Mouse (Mus musculus) telencephalon, adult 2 months (tissue): ENCODE results near the gene Zfp791.
"Not testable (repeated sequence)": the region's sequence is repeated elsewhere in the genome, so short reads cannot be mapped to it uniquely, and the experiment has no call there.

Experiments
- DNase-seq: peaks from one replicate; pipeline ENCODE4 v3.0.0-alpha.2; 2011; ENCODE audit warnings: low read depth, low spot score

The Zfp791 gene

DNA sequence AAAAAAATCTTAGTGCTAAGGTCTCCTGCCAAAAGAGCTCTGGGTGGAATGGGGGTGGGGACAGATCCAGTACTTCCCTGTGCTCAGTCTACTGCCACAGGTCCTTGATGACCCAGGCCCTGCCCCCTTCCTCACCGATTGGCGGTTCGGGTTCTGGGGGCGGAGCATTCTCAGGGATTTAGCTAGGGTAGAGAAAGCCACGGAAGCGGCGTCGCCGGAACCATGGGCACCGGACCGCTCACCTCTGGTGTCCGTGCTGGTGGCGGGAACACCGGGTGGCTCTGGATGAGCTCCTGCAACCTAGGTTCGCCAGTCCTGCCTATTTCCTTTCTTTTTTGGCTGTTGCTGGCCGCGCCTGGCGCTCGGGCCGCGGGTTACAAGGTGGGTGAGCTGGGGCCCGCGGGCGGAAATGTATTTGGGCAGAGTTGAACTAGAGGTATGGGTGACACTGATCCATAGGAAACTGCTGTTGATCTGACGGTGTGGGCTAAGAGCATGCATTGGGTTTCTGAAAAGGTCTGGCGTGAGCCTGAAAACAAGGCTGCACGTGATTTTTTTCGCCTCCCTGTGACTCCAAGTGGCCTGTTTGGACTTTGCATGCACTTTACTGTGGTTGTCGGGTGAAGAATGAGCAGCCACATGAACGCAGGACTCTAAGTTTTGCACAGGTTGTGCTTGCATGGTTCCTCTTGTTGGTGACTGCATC lies 39.6 kb downstream of the Zfp791 start, which contains the start of gene Man2b1:
TSS of gene Man2b1 (plus strand) at position 163 of the 706 bp plus-strand sequence.
- DNase-seq: peak; percentile 85

DNA sequence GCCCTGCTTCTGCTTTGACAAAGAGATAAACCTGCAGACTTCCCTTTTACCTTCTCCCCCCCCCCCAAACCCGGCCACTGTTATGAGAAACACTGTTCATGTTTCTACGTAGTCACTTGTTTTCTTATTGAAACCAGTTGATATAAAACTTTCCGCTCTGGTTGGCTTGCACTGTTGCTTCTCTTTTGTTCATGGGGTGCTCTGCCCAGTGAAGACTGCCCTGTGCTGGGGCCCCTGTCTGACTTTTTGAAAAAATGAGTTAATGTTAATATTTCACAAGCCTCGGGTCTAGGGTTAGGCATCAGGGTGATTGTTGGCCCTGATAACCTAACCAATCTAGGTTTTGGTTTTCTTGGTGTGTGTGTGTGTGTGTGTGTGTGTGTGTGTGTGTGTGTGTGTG lies 40.7 kb downstream of the Zfp791 start:
- DNase-seq: not testable (repeated sequence)

DNA sequence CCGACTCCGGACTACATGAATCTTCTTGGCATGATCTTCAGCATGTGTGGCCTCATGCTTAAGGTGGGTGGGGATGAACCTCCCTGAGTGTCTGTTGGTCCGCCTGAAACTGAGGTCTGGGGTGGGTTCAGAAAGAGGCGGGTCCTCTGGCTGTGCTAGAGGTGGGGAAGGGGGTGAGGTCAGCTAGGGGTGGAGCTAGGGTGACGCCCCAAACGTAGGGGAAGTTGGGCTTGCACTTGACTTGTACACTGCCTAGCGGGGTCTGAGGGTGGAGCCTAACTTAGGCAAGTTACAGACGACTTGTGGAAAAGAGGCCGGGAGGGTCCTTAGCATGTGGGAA lies 41.7 kb downstream of the Zfp791 start, which contains the start of gene Wdr83:
TSS of gene Wdr83 (minus strand) at position 91 of the 340 bp plus-strand sequence.
- DNase-seq: no peak

DNA sequence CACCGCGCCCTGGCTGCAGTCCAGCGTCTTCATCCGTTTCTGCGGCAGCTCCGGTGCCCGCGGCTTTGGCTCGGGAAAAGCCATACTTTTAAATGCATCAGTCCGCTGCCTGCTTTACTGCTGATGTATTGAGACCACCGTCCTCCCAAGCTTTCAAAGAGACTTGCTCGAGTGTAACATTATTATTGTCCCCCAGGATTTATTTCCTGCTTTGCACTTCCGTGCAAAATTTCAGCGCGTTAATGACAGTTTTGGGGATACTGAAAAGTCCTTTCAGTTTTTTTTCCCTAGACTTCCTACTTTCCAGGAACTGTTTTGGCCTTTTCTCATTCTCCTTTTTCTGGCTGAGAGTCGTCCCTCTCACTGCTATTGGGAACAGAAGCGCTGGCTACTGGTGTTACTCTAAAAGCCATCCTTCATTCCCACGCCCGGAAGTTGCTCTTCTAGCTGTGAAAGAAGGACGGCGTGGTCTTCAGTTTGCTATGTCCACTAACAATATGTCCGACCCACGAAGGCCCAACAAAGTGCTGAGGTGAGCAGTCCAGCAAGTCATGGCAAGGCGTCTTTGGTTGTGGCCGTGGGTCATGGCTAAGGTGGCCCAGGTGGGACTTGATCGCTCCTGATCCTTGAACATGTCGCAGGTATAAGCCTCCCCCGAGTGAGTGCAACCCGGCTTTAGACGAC lies 42.2 kb downstream of the Zfp791 start, which contains the start of gene Wdr83os:
TSS of gene Wdr83os (plus strand) at position 209 of the 684 bp plus-strand sequence.
- DNase-seq: peak; percentile 82

DNA sequence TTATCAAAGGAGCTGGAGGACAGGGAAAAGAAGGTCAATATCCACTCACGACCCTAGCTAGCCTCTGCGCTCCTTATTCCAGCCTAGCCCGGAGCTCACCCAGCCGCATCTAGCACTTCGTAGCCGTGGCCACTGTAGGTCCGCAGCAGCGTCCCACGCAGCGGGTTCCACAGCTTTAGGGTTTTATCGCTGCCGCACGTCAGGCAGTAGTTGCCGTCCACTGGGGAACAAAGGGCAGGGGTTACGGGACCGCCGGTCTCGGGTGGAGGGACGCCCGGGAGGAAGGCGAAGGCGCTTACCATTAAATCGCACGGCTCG lies 42.7 kb downstream of the Zfp791 start:
- no peak for DNase-seq

DNA sequence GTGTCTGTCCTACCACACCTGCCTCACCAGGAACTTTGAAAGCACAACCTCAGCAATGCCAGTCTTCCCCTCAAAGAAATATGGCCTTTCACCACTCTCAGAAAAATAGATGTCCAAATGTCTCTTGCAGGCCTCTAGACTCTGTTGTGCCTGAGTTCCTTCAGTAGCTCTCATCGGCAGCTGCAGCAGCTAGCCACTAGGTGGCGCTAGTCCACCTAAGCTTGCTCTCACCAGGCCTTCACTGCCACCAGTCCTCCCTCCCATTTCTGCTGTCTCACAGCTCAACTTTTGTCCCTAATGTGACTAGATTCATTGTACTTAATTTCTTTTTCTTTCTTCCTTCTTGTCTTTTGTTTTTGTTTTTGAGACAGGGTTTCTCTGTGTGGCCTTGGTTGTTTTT lies 45.9 kb downstream of the Zfp791 start:
- DNase-seq: peak; percentile 77

DNA sequence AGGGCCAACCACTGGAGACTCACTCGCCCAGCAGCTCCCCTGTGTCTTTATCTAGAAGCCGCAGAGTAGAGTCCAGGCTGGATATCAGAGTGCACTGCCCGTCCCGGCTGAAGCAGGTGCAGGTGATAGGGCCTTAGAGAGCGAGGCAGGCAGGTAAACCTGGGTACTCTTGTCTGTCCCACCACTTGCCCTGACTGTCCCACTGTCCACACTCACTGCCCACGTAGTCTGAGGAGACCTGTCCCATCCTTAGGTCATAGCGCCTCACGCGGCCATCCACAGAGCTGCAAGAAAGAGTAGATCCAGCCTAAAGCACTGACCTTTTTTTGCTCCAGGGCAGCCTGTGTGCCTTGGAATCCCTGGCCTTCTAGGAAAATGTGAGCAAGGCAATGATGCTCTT lies 46.9 kb downstream of the Zfp791 start:
- no peak for DNase-seq

DNA sequence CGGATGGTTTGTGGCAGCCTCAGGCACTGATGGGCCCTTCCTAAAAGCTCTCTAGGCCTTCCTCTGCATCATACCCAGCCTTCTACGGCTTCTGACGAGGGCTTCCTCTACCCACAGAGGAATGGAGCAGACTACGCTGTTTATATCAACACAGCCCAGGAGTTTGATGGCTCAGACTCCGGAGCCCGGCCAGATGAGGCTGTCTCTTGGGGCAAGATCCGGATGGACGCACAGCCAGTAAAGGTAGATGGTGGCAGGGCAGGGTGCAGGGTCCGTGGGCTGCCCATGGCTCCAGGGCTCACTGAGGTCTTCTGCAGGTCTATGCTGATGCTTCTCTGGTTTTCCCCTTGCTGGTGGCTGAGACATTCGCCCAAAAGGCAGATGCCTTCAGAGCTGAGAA lies 48.3 kb downstream of the Zfp791 start:
- DNase-seq: no peak

DNA sequence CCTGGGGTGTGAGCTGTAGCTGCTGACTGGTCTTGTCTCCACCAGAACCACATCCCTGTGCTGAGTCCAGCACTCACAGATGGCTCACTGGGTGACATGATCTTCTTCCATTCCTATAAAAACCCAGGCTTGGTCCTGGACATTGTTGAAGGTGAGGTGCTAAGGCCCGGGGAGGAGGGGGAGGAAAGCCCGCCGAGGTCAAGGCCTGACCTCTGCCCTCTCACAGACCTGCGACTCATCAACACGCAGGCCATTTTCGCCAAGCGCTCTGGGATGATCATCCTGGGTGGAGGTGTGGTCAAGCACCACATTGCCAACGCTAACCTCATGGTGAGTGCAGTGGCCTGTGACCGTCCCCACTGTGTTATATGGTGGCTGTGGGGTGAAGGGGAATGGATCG lies 48.7 kb downstream of the Zfp791 start:
- DNase-seq: no peak

DNA sequence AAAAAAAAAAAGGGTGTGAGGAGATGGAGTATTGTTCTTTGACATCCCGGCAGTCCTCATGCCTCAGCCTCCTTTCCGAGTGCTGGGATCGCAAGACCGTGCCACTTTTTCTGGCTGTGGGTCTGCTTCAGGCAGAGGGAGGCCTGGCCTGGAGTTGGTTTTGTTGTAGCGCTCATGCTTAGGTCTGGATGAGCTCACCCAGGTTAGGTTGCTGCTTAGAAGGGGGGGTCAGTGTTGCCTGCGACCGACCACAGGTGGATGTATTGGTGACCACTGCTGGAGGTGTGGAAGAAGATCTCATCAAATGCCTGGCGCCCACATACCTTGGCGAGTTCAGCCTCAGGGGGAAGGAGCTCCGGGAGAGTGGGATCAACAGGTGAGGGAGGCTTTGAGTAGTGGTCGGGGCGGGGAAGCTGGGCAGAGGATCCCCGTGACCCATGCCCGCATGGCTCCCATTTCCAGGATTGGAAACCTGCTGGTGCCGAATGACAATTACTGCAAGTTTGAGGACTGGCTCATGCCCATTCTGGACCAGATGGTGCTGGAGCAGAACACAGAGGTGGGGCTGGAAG lies 49.8 kb downstream of the Zfp791 start:
- DNase-seq: no peak

DNA sequence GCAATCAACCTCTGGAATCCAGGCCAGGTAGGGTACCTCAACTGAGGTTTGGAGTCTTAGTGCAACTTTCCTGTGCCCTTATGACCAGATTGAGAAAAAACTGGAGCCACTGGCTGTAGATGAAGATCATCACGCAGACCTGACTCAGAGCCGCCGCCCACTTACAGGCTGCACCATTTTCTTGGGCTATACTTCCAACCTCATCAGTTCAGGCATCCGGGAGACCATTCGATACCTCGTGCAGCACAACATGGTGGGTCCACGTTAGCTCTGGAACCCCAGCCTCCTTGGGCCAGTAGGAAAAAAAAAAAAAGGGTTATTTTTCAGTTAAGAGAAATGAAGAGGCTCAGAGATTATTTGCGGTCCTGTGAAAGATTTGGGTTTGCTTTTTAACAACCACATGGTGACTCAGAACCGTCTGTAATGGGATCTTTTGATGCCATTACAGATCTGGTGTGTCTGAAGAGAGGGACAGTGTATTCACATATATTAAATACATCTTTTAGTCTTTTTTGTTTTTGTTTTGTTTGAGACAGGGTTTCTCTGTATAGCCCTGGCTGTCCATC lies 50.4 kb downstream of the Zfp791 start:
- DNase-seq: no peak

DNA sequence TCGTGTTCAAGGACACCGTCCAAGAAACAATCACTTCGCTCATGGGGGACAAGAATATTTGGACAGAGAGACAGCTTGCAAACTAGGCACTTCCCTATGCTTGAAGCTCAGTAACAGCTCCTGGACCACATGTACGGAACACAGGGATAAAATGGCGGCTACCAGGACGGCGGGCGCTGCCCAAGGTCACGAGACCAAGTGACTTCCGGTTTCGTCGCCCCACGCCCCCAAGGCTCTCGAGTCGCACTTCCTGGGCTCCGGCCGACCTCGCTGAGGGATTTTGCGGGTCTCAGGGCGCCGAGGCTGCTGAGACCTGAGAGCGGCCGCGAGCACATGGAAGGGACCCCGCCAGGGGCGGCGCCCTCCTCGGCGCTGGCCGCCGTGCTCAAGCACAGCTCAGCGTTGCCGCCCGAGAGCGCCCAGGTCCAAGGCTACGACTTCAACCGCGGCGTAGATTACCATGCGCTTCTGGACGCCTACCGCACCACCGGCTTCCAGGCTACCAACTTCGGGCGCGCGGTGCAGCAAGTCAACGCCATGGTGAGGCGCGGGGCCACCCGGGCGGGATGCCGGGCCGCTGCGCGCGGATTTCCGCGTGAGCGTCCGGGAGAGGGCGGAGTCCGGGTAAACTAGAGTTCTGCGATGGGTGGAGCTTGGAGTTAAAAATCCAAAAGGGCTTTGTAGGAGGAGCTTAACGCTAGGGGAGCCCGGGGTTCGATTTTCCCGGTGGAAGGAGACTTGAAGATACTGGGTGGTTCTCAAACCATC lies 51.2 kb downstream of the Zfp791 start, which contains the start of gene Dhps:
TSS of gene Dhps (plus strand) at position 244 of the 768 bp plus-strand sequence.
- DNase-seq: peak; percentile 88

DNA sequence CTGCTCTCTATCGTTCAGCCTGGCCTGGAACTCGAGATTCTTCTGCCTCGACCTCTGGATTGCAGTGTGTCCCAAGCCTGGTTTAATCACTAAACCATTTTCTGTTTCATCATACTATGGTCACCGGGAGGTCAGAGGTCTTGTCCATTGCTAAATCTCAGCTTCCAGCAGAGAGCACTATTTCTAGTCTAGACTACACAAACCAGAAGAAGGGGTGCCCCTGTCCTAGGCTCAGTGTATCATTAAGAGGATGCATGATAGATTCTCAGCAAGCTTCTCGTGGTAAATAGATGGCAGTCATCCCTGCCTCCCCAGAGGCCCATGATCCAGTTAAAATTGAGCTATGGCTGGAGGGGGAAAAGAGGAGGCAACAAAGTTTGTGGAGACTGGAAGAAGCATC lies 51.9 kb downstream of the Zfp791 start:
- no peak for DNase-seq

DNA sequence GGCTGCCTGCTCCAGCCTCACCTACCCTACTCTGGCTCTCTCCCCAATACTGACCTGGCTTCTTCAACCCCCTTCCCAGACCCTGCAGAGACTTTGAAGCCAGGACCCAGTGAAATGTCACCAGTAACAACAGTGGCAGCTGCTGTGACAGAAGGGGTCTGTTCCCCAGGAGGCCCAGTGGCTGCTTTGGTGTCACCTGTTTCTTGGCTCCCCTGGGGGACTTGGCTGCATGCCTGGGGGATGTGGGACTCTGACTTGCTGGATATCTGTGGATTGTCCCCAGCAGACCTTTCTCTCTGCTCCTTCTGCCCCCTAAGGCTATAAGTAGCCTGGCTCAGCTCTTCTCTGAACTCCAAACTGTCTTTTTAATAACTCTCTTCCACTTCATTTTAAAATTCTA lies 54.9 kb downstream of the Zfp791 start, which contains the start of gene Gm5741:
TSS of gene Gm5741 (minus strand) at position 1 of the 400 bp plus-strand sequence.
- DNase-seq: no peak

DNA sequence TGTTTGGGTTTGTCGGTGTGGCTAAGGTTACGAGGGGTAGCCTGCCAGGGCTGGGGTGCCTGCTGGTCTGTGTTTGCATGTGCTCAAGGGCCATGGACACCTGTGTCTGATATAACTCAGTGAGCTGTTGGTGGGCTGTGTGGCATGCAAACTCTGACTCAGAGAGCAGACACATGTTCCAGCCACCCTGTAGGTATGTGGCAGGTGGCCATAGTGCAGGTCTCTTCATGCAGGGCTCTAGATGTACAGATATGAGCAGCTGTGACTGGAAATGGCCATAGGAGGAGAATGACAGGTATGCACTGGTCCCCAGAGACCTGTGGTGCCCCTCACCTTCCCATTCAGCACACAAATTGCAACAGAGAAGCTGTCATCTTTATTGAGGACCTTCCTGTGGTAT lies 55.7 kb downstream of the Zfp791 start:
- DNase-seq: no peak

DNA sequence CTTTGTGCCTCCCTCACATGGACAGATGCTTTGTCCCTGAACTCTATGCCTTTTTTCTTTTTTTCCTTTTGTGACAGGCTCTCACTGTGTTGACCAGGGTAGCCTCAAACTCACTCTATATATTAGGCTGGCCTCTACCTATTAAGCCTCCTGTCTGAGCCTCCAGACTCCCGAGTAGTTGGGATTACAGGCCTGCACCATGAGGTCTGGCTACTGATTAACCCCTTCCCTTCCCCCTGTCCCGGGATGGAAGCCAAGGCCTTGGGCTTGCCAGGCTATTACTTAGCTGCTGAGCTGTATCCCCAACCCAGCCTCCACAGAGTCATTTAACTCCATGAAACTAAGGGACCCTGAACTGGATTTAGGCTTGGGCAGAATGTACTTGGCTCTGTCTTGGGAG lies 57.7 kb downstream of the Zfp791 start:
- no peak for DNase-seq

DNA sequence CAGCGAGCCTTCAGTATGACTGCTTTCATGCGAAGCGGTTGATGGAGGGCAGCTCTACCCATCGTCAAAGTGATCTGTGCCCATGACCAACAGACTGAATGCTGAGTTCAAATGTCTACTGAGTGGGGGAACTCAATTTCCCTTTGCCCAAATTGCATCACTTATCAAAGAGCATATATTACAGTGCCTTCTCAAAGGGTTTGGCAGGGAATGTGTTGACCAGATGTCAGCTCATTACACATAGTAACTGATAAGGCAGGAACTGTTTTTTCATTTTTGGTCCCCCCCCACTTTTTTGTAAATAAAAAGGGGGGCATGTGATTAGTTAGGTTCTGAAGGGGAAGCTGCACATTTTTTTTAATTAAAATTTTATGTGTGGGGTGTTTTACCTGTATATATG lies 60.3 kb downstream of the Zfp791 start:
- no peak for DNase-seq

DNA sequence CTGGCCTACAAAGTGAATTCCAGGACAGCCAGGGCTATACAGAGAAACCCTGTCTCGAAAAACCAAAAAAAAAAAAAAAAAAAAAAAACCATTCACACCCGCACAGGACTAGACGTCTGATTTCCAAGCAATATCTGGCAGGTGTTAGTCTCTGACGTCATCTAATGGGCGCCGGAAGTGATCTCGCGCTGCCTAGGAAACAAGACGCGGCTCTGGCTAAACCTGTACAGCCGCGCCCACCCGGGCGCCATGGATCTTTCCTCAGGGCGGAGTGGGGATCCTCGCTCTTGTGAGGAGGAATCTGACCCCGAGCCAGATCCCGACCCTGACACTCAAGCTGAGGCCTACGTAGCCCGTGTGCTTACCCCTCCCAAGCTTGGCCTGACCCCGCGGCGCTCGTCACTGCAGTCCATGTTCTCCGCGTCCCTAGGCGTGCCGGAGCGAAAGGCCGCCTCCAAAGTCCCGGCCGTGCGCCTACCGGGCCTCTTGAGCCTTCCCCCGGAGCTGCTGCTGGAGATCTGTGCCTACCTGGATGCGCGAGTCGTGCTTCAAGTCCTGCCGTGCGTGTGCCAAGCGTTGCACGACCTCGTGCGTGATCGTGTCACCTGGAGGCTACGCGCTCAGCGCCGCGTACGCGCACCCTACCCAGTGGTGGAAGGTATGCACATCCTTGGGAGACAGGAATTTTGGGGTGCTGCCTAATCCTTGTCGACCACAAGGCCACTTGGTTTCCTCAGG lies 62.8 kb downstream of the Zfp791 start, which contains the start of gene Fbxw9:
TSS of gene Fbxw9 (plus strand) at position 177 of the 738 bp plus-strand sequence.
- peak; percentile 93 for DNase-seq
